Mouse (Mus musculus): ENCODE measurements around the gene Atad1.
"Not testable (repeated sequence)": the region's sequence is repeated elsewhere in the genome, so short reads cannot be mapped to it uniquely, and the experiment has no call there.

Atad1 gene

GRCm38 (mm10) chr19:32739686-32740085 is at the start of gene Atad1:
Gene Atad1, minus strand, starts transcription at chr19:32739786.
- no peak for DNase-seq (ENCODE audit: low spot score in 2 of 2)

DNA sequence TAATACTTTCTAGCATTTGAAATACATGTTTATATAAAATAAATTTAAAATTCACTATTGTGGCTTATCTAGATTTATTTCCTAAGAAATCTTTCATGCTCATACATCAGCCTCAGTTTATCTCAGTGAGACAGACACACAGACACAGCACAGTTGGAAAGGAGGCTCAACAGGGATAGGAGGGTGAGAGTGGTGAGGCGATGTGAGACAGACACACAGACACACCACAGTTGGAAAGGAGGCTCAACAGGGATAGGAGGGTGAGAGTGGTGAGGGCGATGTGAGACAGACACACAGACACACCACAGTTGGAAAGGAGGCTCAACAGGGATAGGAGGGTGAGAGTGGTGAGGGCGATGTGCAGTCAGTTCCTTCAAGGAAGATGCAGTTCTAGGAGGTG is 48.4 kb upstream of the Atad1 start:
- DNase-seq (ENCODE audit: low spot score in 2 of 2), result not testable (repeated sequence)

GRCm38 (mm10) chr19:32787388-32787787 is 47.8 kb upstream of the Atad1 start:
- peak; percentile 17 to 18 for DNase-seq (ENCODE audit: low spot score in 2 of 2)

GRCm38 (mm10) chr19:32781305-32782071 is 41.9 kb upstream of the Atad1 start:
- DNase-seq (ENCODE audit: low spot score in 2 of 2), result no peak

- no peak for DNase-seq (ENCODE audit: low spot score in 2 of 2)
These were observed 39.5 kb upstream of the Atad1 start for GRCm38 (mm10) chr19:32779131-32779530.

DNA sequence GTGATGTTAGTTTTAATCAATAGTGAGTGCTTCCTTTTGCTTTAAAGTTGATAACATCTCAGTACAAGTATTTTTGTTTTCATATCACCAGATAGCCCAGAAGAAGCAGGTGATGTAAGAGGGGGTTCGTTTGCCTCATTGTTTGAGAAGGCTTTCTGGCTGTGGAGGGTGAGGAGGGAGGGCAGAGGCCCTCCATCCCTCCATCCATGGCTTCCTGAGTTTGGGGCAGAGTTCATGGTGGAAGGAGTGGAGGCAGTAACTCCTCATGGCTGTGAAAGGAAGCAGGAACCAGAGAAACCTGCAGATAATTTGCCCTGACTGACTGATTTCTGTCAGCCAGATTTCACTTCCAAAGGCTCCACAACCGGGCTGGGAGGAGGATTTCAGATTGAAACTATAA is 38.8 kb upstream of the Atad1 start:
- no peak for DNase-seq (ENCODE audit: low spot score in 2 of 2)

GRCm38 (mm10) chr19:32762493-32762892 is 22.9 kb upstream of the Atad1 start:
- no peak for DNase-seq (ENCODE audit: low spot score in 2 of 2)

- DNase-seq (ENCODE audit: low spot score in 2 of 2), result no peak
These were observed 21.6 kb upstream of the Atad1 start for GRCm38 (mm10) chr19:32761162-32761561.

DNA sequence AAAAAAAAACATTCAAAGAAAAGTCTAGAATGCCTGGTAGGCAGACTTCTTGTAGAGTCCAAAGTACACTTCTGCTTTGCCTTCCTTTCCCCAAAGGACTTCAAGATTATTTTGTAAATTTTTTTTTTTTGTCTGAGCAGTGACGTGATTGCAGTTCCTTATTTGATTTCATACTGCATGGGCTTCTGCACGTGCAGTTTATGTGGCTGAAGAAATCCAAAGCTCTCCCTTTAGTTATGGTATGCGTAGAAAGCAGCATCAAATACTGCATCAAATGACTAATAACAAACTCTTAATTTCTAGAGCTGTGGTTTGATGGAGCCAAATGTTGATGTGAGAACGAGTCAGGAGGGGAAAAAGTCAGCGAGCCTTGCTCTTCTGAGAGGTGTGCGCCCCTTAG is 20.9 kb upstream of the Atad1 start:
- DNase-seq (ENCODE audit: low spot score in 2 of 2), result no peak

- no peak for DNase-seq (ENCODE audit: low spot score in 2 of 2)
These were observed 19.9 kb upstream of the Atad1 start for GRCm38 (mm10) chr19:32759357-32760024.

DNA sequence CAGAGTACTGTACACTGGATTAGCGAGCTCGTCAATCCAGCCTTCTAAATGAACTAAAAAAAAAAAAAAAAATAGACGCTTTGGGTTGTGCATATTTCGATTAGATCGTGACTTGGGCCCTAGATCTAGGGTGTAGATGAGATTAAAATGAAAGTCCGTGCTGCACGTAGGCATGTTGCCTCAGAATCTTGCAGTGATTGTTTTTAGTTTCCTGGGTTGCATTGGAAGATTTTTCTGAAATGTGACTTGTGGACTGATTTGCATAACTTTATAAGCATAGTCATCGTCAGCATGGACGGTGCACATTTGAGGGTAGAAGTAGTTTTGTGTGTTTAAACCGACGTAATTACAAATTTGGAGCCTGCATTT is 19.2 kb upstream of the Atad1 start:
- DNase-seq (ENCODE audit: low spot score in 2 of 2), result no peak

- peak; percentile 29 to 55 for DNase-seq (ENCODE audit: low spot score in 2 of 2)
These were observed 18.5 kb upstream of the Atad1 start for GRCm38 (mm10) chr19:32757831-32758792.

GRCm38 (mm10) chr19:32756900-32757725 is 17.5 kb upstream of the Atad1 start, which contains the start of gene Pten:
Gene Pten, plus strand, starts transcription at chr19:32757497.
- peak; percentile 91 to 97 for DNase-seq (ENCODE audit: low spot score in 2 of 2)

DNA sequence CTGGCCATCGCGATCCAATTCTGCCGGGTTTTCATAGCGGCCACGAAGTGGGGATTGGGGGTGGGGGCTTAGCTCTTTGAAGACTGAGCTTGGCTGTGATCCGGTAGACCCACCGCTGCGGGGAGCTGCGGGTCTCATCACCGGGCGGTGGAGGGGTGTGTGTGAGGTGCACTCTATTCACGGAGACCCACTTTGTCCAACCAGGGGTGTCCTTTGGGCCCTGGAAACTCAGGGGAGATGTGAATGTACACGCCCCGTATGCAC is 17.0 kb upstream of the Atad1 start:
- DNase-seq (ENCODE audit: low spot score in 2 of 2), result no peak

DNA sequence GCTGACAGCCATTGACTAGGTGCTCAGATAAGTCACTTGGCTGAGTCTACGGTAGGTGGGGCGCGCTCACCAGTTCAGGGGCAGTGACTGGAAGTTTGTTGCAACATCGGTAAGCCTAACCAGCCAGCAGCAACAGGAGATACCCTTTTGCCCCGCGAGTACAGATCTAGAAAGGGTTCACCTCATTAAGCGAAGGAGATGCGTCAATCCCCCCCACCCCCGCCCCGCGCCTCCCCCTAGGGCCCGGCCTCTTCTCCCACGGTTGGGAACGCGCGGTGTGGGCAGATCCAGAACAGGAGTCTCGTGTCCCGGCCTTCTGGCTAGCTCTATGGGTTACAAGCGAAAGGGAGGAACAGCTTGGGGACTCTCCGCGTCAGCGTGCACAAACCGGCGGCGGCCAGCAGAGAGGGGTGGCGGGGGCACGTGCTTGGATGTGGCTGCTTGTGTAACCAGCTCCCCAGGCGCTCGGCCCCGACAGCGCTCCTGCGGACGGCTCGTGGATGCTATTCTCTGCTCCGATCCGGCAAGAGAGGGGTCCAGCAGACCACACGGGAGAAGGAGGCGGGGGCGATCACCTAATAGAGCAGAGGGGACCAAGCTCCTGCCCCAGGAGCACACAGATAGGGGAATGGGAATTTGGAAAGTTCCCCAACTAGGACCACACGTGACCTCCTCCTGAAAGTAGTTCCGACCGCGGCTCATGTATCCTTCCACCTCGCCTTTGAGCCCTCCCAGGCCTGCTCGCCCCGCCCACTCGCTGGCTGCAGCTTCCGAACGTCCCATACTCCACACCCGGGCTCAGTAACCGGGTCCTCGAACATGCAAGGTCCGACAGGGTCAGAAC is 16.4 kb upstream of the Atad1 start:
- peak; percentile 94 to 96 for DNase-seq (ENCODE audit: low spot score in 2 of 2)

- no peak for DNase-seq (ENCODE audit: low spot score in 2 of 2)
These were observed 15.7 kb upstream of the Atad1 start for GRCm38 (mm10) chr19:32755104-32755791.

GRCm38 (mm10) chr19:32754188-32755000 is 14.8 kb upstream of the Atad1 start:
- DNase-seq (ENCODE audit: low spot score in 2 of 2), result no peak

- DNase-seq (ENCODE audit: low spot score in 2 of 2), result no peak
These were observed 13.8 kb upstream of the Atad1 start for GRCm38 (mm10) chr19:32753386-32753785.

GRCm38 (mm10) chr19:32752357-32752756 is 12.8 kb upstream of the Atad1 start:
- no peak for DNase-seq (ENCODE audit: low spot score in 2 of 2)
